Mouse (Mus musculus): ENCODE measurements around the gene Spaca9. TPM values are rescaled to one million over a fixed set of nuclear protein-coding genes. Genes with fewer than 3 reads are reported as not detected.

Spaca9 gene
- 19.2 and 23.6 TPM in 2 replicates for total RNA-seq (2015)
- total RNA-seq (2017): 23.2 and 28.0 TPM in 2 replicates

- peak; percentile 68 for ATAC-seq (ENCODE audit: poor library complexity, severe bottlenecking)
Observed at GRCm38 (mm10) chr2:28699361-28700335, at the start of gene Spaca9, which contains the start of gene Ak8. Gene Spaca9 (minus strand): TSS chr2:28699727. Gene Ak8 (plus strand): TSS chr2:28700164.

- ATAC-seq (ENCODE audit: poor library complexity, severe bottlenecking): no peak
Observed at GRCm38 (mm10) chr2:28747705-28748104, 48.2 kb upstream of the Spaca9 start.

DNA sequence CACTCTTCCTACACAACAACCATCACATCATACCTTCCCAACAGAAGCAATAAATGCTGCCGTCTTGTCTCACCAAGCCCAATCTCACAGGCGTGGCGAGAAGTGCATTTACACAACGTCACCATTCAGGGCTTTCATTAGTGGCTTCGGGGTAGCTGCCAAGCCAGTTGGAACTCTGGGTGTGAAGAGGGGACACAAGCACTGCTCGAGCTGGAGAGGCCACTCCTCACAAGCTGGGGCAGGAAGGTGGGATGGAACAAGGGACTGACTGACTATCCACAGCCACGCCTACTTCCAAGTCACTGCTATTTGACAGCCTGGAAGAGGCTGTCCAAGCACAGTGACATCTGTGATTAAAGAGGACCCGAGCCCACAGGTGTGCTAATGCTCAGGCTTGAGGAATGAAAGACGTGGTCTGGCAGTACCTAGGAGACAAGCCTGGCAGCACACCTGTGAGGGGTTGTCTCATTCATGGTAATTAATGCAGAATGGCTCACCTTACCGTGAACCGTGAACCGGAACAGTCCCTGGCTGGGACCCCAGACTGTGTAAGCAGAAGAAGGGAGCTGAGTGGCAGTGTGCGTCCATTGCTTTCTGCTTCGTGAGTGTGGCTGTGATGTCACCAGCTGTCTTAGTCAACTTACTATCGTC is 47.3 kb upstream of the Spaca9 start:
- no peak for ATAC-seq (ENCODE audit: poor library complexity, severe bottlenecking)

DNA sequence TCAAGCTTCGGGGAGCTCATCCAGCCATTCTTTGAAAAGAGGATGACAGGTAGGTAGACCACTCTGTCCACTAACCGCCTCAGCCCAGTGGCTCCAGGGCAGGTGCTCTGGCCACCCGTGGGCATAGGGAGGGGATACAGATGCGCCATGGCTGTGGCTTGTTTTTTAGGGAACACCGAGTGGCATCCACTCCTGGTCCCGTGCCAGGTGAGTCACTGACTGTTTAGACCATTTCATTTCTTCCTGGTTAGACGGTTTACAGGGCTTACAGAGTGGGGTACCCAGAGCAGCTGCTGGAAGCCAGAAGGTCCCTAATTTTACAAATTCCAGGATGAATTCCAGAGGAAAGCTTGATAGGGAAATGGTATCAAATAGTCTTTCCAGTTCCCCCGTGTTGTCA is 43.2 kb upstream of the Spaca9 start:
- ATAC-seq (ENCODE audit: poor library complexity, severe bottlenecking): no peak

- ATAC-seq (ENCODE audit: poor library complexity, severe bottlenecking): no peak
Observed at GRCm38 (mm10) chr2:28740159-28740558, 40.6 kb upstream of the Spaca9 start.

- ATAC-seq (ENCODE audit: poor library complexity, severe bottlenecking): no peak
Observed at GRCm38 (mm10) chr2:28737112-28737511, 37.6 kb upstream of the Spaca9 start.

DNA sequence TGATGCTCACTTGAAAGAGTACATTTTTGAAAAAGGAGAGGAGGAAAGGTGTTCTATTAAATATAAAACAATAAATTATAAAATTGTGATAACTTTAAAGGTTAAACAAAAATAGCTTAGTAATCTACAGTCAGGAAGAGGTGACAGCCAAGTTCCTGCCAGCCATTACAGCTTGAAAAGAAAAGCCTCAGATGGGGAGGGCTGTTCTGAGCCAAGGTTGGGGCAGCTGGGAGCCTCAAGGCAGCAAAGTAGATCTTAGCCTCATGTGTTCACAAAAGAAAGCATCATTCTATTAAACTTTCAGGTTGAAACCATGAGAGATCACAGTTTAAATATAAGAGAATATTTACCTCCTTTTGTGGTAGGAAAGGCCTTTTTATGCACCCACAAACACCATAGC is 31.1 kb upstream of the Spaca9 start:
- ATAC-seq (ENCODE audit: poor library complexity, severe bottlenecking): no peak

- ATAC-seq (ENCODE audit: poor library complexity, severe bottlenecking): no peak
Observed at GRCm38 (mm10) chr2:28727786-28728404, 28.4 kb upstream of the Spaca9 start.

GRCm38 (mm10) chr2:28723912-28724311 is 24.4 kb upstream of the Spaca9 start:
- ATAC-seq (ENCODE audit: poor library complexity, severe bottlenecking): no peak

DNA sequence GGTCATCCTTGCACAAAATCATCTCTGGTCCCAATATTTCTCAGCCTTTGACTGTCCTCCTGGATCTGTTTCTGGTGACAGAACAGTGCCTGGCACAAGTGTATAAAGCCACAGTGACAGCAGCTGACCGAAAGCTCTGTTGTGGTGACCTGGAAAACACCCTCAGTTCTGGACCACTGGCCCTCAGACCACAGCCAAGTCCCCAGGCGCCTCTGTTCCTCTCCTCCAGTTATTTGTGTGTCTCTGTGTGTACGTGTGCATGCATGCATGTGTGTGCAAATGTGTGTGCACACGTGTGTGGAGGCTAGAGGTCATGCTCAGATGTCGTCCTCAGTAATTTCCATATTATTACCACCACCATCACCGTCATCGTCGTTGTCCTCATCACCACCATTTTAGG is 22.9 kb upstream of the Spaca9 start:
- ATAC-seq (ENCODE audit: poor library complexity, severe bottlenecking): no peak

- no peak for ATAC-seq (ENCODE audit: poor library complexity, severe bottlenecking)
Observed at GRCm38 (mm10) chr2:28713036-28713435, 13.5 kb upstream of the Spaca9 start.

- ATAC-seq (ENCODE audit: poor library complexity, severe bottlenecking): peak; percentile 71
Observed at GRCm38 (mm10) chr2:28706787-28707186, 7.3 kb upstream of the Spaca9 start.

GRCm38 (mm10) chr2:28706106-28706636 is 6.6 kb upstream of the Spaca9 start:
- no peak for ATAC-seq (ENCODE audit: poor library complexity, severe bottlenecking)

DNA sequence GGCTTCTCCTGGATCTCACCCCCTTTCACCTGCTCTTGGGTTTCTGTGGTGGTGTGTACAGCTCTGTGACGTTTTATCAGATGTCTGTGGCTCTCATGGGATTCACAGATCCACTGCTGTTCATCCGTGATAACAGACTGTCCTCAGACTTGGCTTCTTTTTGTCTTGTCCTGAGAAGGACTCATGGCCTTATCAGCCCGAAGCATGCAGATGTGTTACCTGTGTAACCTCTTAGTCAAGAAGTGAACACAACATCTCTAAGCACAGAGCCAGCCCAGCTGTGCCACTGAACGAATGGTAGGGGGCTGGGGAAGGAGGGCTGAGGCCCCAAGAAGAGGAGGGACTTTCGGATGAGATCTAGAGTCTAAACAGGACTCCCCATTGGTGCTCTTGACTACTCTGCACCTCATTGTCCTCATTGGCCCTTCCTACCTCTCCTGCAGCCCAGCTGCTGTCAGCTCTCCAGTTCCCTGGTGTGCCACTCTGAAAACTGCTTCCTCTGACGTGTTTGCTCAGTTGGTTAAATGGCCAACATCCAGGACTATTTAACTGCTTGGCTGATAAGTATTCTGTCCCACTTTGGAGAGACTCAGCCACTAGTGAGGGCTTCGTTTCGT is 2.2 kb upstream of the Spaca9 start:
- no peak for ATAC-seq (ENCODE audit: poor library complexity, severe bottlenecking)

- ATAC-seq (ENCODE audit: poor library complexity, severe bottlenecking): peak; percentile 69
Observed at GRCm38 (mm10) chr2:28698566-28698965, 961 bp downstream of the Spaca9 start.

DNA sequence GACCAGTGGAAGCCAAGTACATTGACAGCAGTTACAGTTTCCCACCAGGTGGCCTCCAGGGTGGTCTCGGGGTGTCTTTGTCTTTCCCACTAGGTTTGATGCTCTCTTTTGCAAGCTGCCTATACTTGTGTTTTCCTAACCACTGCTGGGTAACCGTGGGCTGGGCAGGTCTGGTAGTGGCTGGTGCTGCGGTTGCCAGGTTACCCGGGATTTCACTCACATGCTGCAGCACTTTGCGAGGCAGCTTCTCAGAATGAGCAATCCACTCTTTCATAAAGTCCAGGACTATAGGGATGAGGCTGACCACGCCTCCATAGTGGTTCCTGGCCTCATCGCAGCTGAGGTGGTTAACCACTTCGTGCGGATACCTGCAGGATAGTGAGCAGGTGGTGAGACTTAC is 6.8 kb downstream of the Spaca9 start:
- no peak for ATAC-seq (ENCODE audit: poor library complexity, severe bottlenecking)

GRCm38 (mm10) chr2:28688431-28688830 is 11.1 kb downstream of the Spaca9 start:
- peak; percentile 70 for ATAC-seq (ENCODE audit: poor library complexity, severe bottlenecking)

- ATAC-seq (ENCODE audit: poor library complexity, severe bottlenecking): no peak
Observed at GRCm38 (mm10) chr2:28685895-28686294, 13.6 kb downstream of the Spaca9 start.

DNA sequence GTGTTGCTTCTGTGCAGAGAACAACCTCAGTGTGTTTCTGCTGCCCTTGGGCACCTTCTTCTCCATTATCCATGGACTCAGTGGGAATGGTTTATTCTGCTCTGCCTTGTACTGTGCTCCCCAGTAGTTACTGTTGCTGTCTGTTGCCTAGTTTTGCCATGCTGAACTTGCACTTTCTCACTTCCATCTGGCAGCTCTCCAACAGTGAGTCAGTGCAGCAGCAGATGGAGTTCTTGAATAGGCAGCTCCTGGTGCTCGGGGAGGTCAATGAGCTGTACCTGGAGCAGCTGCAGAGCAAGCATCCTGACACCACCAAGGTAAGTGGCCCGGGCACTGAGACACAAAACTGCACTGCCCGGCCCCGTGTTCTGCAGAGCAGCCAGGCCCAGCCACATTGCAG is 17.8 kb downstream of the Spaca9 start:
- no peak for ATAC-seq (ENCODE audit: poor library complexity, severe bottlenecking)

GRCm38 (mm10) chr2:28680710-28681109 is 18.8 kb downstream of the Spaca9 start:
- no peak for ATAC-seq (ENCODE audit: poor library complexity, severe bottlenecking)

- ATAC-seq (ENCODE audit: poor library complexity, severe bottlenecking): no peak
Observed at GRCm38 (mm10) chr2:28676005-28676404, 23.5 kb downstream of the Spaca9 start.

All from megakaryocyte, adult 5-6 weeks (primary cell).